Mouse (Mus musculus): ENCODE data around the gene Spata21.
"Not testable (repeated sequence)": the region's sequence is repeated elsewhere in the genome, so short reads cannot be mapped to it uniquely, and the experiment has no call there.

Gene Spata21

GRCm38 (mm10) chr4:141131531-141132061 lies 43.5 kb downstream of the Spata21 start:
- peak; percentile 53 for DNase-seq

- DNase-seq: no peak
Measured at GRCm38 (mm10) chr4:141132191-141132590, 44.1 kb downstream of the Spata21 start.

GRCm38 (mm10) chr4:141133227-141133626 lies 45.1 kb downstream of the Spata21 start:
- DNase-seq: no peak

- DNase-seq: no peak
Measured at GRCm38 (mm10) chr4:141134031-141134441, 45.9 kb downstream of the Spata21 start.

- peak; percentile 38 for DNase-seq
Measured at GRCm38 (mm10) chr4:141134751-141135530, 46.8 kb downstream of the Spata21 start.

GRCm38 (mm10) chr4:141136126-141136525 lies 48.0 kb downstream of the Spata21 start:
- DNase-seq: no peak

- not testable (repeated sequence) for DNase-seq
Measured at GRCm38 (mm10) chr4:141137740-141138139, 49.6 kb downstream of the Spata21 start.

GRCm38 (mm10) chr4:141138425-141139115 lies 50.4 kb downstream of the Spata21 start:
- DNase-seq: no peak

- peak; percentile 99 for DNase-seq
Measured at GRCm38 (mm10) chr4:141139116-141139970, 51.2 kb downstream of the Spata21 start, which contains the start of gene Szrd1. TSS of gene Szrd1 (minus strand) at chr4:141139775.

- not testable (repeated sequence) for DNase-seq
Measured at GRCm38 (mm10) chr4:141140354-141140753, 52.2 kb downstream of the Spata21 start.

- no peak for DNase-seq
Measured at GRCm38 (mm10) chr4:141140967-141141366, 52.8 kb downstream of the Spata21 start.

GRCm38 (mm10) chr4:141142285-141142811 lies 54.2 kb downstream of the Spata21 start:
- DNase-seq: peak; percentile 82

- DNase-seq: not testable (repeated sequence)
Measured at GRCm38 (mm10) chr4:141145124-141145523, 57.0 kb downstream of the Spata21 start.

GRCm38 (mm10) chr4:141146491-141147033 lies 58.4 kb downstream of the Spata21 start:
- DNase-seq: no peak

GRCm38 (mm10) chr4:141147112-141148008 lies 59.2 kb downstream of the Spata21 start, which contains the start of gene Fbxo42:
TSS of gene Fbxo42 (plus strand) at chr4:141147913.
- peak; percentile 95 for DNase-seq

- peak; percentile 30 for DNase-seq
Measured at GRCm38 (mm10) chr4:141148009-141148801, 60.1 kb downstream of the Spata21 start.

GRCm38 (mm10) chr4:141149116-141149515 lies 61.0 kb downstream of the Spata21 start:
- DNase-seq: no peak

GRCm38 (mm10) chr4:141157485-141157884 lies 69.4 kb downstream of the Spata21 start:
- no peak for DNase-seq

GRCm38 (mm10) chr4:141158609-141159008 lies 70.5 kb downstream of the Spata21 start:
- no peak for DNase-seq

- DNase-seq: no peak
Measured at GRCm38 (mm10) chr4:141159093-141159492, 71.0 kb downstream of the Spata21 start.
